Mouse (Mus musculus) hindbrain, postnatal 0 days (tissue): Measurements from ENCODE around the gene Zfp174. TPM values are rescaled to one million over a fixed set of nuclear protein-coding genes. Genes with fewer than 3 reads are reported as not detected.

Experiments
- ATAC-seq: fragments of 200-750 bp; cut with Nextera tagmentation; 2 replicates; pipeline ENCODE4 v1.8.0; 2017; ENCODE audit warnings: mild to moderate bottlenecking, moderate TSS enrichment, moderate library complexity
- DNase-seq: peaks from one replicate; pipeline ENCODE4 v3.0.0-alpha.2; 2015; ENCODE audit warnings: low spot score
- H3K27ac ChIP-seq: fragments of 300-500 bp; sonication (generic); 2 replicates; pipeline ENCODE4 v1.5.1; 2014; ENCODE audit warnings: mild to moderate bottlenecking
- H3K27me3 ChIP-seq: fragments of 300-500 bp; sonication (generic); 2 replicates; pipeline ENCODE4 v1.6.1; 2014; ENCODE audit warnings: low read length, mixed read lengths; ENCODE audit not compliant: insufficient read depth
- H3K36me3 ChIP-seq: fragments of 300-500 bp; sonication (generic); 2 replicates; pipeline ENCODE4 v1.6.1; 2014; ENCODE audit warnings: low read length, mixed read lengths; ENCODE audit not compliant: insufficient read depth
- H3K4me1 ChIP-seq: fragments of 300-500 bp; sonication (generic); 2 replicates; pipeline ENCODE4 v1.6.1; 2014; ENCODE audit warnings: antibody characterized with exemption, low read length, mixed read lengths; ENCODE audit not compliant: insufficient read depth
- H3K4me2 ChIP-seq: fragments of 300-500 bp; sonication (generic); 2 replicates; pipeline ENCODE4 v1.6.1; 2014; ENCODE audit warnings: low read depth, mild to moderate bottlenecking, low read length, moderate library complexity, mixed read lengths
- H3K4me3 ChIP-seq: fragments of 300-500 bp; sonication (generic); 2 replicates; pipeline ENCODE4 v1.5.1; 2014; ENCODE audit warnings: low read length
- H3K9ac ChIP-seq: fragments of 300-500 bp; sonication (generic); replicated peaks from 2 replicates; pipeline ENCODE4 v1.6.1; 2014; ENCODE audit warnings: mild to moderate bottlenecking, low read length, moderate library complexity, mixed read lengths
- H3K9me3 ChIP-seq: fragments of 300-500 bp; sonication (generic); 2 replicates; pipeline ENCODE4 v1.6.1; 2016; ENCODE audit warnings: low read length, mixed read lengths
- CTCF ChIP-seq: IDR thresholded peaks from 2 replicates; pipeline ENCODE4 v1.5.1; 2016; ENCODE audit warnings: antibody characterized with exemption, control low read depth, low read depth
- WGBS: fragments of 180-500 bp; shearing (Covaris S2); extraction: QIAGEN DNeasy Blood & Tissue Kit; methylation state at CpG from one replicate; pipeline ENCODE4 v1.1.7; 2014; 5-methylcytosine and 5-hydroxymethylcytosine counted together
- polyA plus RNA-seq: library from polyadenylated mRNA; unstranded; fragments of >200 nt; fragmentation: Nextera tagmentation; extraction: Ambion mirVana; gene quantifications from 2 replicates; pipeline ENCODE4 v1.2.1, GENCODE M21; 2015
- total RNA-seq: library from RNA; depleted of rRNA; stranded (reverse); fragments of >200 nt; gene quantifications from 2 replicates; pipeline ENCODE4 v1.2.3, GENCODE M21; 2014

Gene Zfp174
- total and polyA plus RNA-seq, 2 experiments from 2014 or later: 1.2 to 3.6 TPM

GRCm38 (mm10) chr16:3876346-3876745 is 29.3 kb downstream of the Zfp174 start:
- Histone ChIP-seq H3K27ac (no peak overlapping the region), H3K36me3 (no peaks in the 10 kb centered on the region), H3K4me1 (no peaks in the 10 kb centered on the region), H3K4me2 (no peak overlapping the region), H3K27me3 (no peaks in the 10 kb centered on the region), H3K4me3 (no peak overlapping the region), H3K9ac (no peak overlapping the region), H3K9me3 (no peaks in the 10 kb centered on the region)
- 94% methylated on average over 4 of the region's 4 CpGs for WGBS
- ATAC-seq: no peak
- no peak for DNase-seq
- TF ChIP-seq CTCF: no peak

GRCm38 (mm10) chr16:3884201-3885064 is 37.4 kb downstream of the Zfp174 start, which contains the start of the genes Zfp597 and Gm20695:
Gene Zfp597 (minus strand): TSS chr16:3884561.
Gene Gm20695 (plus strand): TSS chr16:3884648.
- under 1% methylated on average over 88 of the region's 88 CpGs for WGBS
- Histone ChIP-seq H3K9ac (peak within 1 kb of the TSS; percentile 90), H3K4me1 (peaks cover 11% of the 10 kb centered on the region), H3K36me3 (no peaks in the 10 kb centered on the region), H3K27ac (peak within 1 kb of the TSS; percentile 97), H3K9me3 (no peaks in the 10 kb centered on the region), H3K27me3 (no peaks in the 10 kb centered on the region), H3K4me2 (peak within 1 kb of the TSS; percentile 77), H3K4me3 (peak within 1 kb of the TSS; percentile 99)
- TF ChIP-seq CTCF: peak; percentile 34; the same call in 1 of the 2 replicates
- DNase-seq: peak; percentile 97
- peak; percentile 99 for ATAC-seq

GRCm38 (mm10) chr16:3885065-3885670 is 38.1 kb downstream of the Zfp174 start:
- Histone ChIP-seq H3K9me3 (no peaks in the 10 kb centered on the region), H3K27ac (peak overlapping the region; percentile 97), H3K4me2 (peak overlapping the region; percentile 77), H3K4me1 (peaks cover 11% of the 10 kb centered on the region), H3K9ac (peak overlapping the region; percentile 90), H3K27me3 (no peaks in the 10 kb centered on the region), H3K4me3 (peak overlapping the region; percentile 99), H3K36me3 (no peaks in the 10 kb centered on the region)
- no peak for TF ChIP-seq CTCF
- ATAC-seq (0 out of 2 replicates have a peak, but pooled peaks have one; percentile 10), DNase-seq (peak; percentile 29)
- WGBS: 3% methylated on average over 10 of the region's 10 CpGs

- 95% methylated on average over 14 of the region's 14 CpGs for WGBS
- Histone ChIP-seq H3K27ac (no peak overlapping the region), H3K4me2 (no peak overlapping the region), H3K4me3 (no peak overlapping the region), H3K4me1 (no peaks in the 10 kb centered on the region), H3K36me3 (0 out of 2 replicates have a peak, but pooled peaks cover under 1% of the 10 kb centered on the region), H3K9ac (no peak overlapping the region), H3K27me3 (no peaks in the 10 kb centered on the region), H3K9me3 (no peaks in the 10 kb centered on the region)
- DNase-seq: no peak
- TF ChIP-seq CTCF: no peak
- no peak for ATAC-seq
Measured at GRCm38 (mm10) chr16:3891621-3892295, 44.7 kb downstream of the Zfp174 start.

- Histone ChIP-seq H3K27ac (no peak overlapping the region; the same call in 1 of the 2 replicates), H3K36me3 (peaks cover 20% of the 10 kb centered on the region), H3K4me1 (no peaks in the 10 kb centered on the region), H3K4me3 (no peak overlapping the region), H3K9me3 (no peaks in the 10 kb centered on the region), H3K27me3 (no peaks in the 10 kb centered on the region), H3K4me2 (no peak overlapping the region), H3K9ac (no peak overlapping the region)
- TF ChIP-seq CTCF: no peak
- DNase-seq (no peak), ATAC-seq (no peak)
- whole genome bisulfite sequencing: 74% methylated on average over 3 of the region's 3 CpGs
Measured at GRCm38 (mm10) chr16:3893739-3894138, 46.7 kb downstream of the Zfp174 start.

GRCm38 (mm10) chr16:3895173-3895792 is 48.2 kb downstream of the Zfp174 start:
- no peaks in the 10 kb centered on the region for H3K9me3 ChIP-seq
- H3K4me3 ChIP-seq: no peak overlapping the region
- DNase-seq (no peak), ATAC-seq (no peak)
- WGBS: 86% methylated on average over 9 of the region's 9 CpGs
- peak overlapping the region; percentile 52; the same call in 1 of the 2 replicates for H3K27ac ChIP-seq
- H3K9ac ChIP-seq: no peak overlapping the region
- peaks cover 35% of the 10 kb centered on the region for H3K36me3 ChIP-seq
- no peaks in the 10 kb centered on the region for H3K27me3 ChIP-seq
- H3K4me1 ChIP-seq: no peaks in the 10 kb centered on the region
- TF ChIP-seq CTCF: no peak
- H3K4me2 ChIP-seq: no peak overlapping the region
